Mouse (Mus musculus) stomach, embryonic 16.5 days (tissue): ENCODE results near the gene Dusp5. TPM values are rescaled to one million over a fixed set of nuclear protein-coding genes. Genes with fewer than 3 reads are reported as not detected.

Experiments
- ATAC-seq: fragments of 200-750 bp; cut with Nextera tagmentation; 2 replicates; pipeline ENCODE4 v1.8.0; 2017; ENCODE audit warnings: moderate number of reproducible peaks, moderate TSS enrichment; ENCODE audit not compliant: insufficient read depth, low FRiP score
- H3K27ac ChIP-seq: fragments of 300-500 bp; sonication (generic); 2 replicates; pipeline ENCODE4 v1.5.1; 2014; ENCODE audit warnings: low read length
- H3K27me3 ChIP-seq: fragments of 300-500 bp; sonication (generic); 2 replicates; pipeline ENCODE4 v1.6.1; 2014; ENCODE audit warnings: low read length, control low read depth, mixed read lengths; ENCODE audit not compliant: control insufficient read depth, insufficient read depth
- H3K36me3 ChIP-seq: fragments of 300-500 bp; sonication (generic); 2 replicates; pipeline ENCODE4 v1.6.1; 2014; ENCODE audit warnings: low read length; ENCODE audit not compliant: control insufficient read depth, insufficient read depth
- H3K4me1 ChIP-seq: fragments of 300-500 bp; sonication (generic); 2 replicates; pipeline ENCODE4 v1.6.1; 2014; ENCODE audit warnings: low read length, control low read depth, mixed read lengths; ENCODE audit not compliant: control insufficient read depth, insufficient read depth
- H3K4me2 ChIP-seq: fragments of 300-500 bp; sonication (generic); 2 replicates; pipeline ENCODE4 v1.6.1; 2014; ENCODE audit warnings: low read depth, low read length, mixed read lengths
- H3K4me3 ChIP-seq: fragments of 300-500 bp; sonication (generic); replicated peaks from 2 replicates; pipeline ENCODE4 v1.5.1; 2014; ENCODE audit warnings: mild to moderate bottlenecking, low read length
- H3K9ac ChIP-seq: fragments of 300-500 bp; sonication (generic); 2 replicates; pipeline ENCODE4 v1.6.1; 2014; ENCODE audit warnings: low read length
- H3K9me3 ChIP-seq: fragments of 300-500 bp; sonication (generic); replicated peaks from 2 replicates; pipeline ENCODE4 v1.6.1; 2016; ENCODE audit warnings: low read length, control low read depth; ENCODE audit not compliant: control insufficient read depth
- WGBS: fragments of 180-500 bp; shearing (Covaris S2); extraction: QIAGEN DNeasy Blood & Tissue Kit; methylation state at CpG from one replicate; pipeline ENCODE4 v1.1.7; 2014; 5-methylcytosine and 5-hydroxymethylcytosine counted together
- polyA plus RNA-seq: library from polyadenylated mRNA; unstranded; fragments of >200 nt; fragmentation: Nextera tagmentation; extraction: Ambion mirVana; gene quantifications from 2 replicates; pipeline ENCODE4 v1.2.1, GENCODE M21; 2015

Gene Dusp5
- 5.9 and 6.1 TPM in 2 replicates for polyA plus RNA-seq

DNA sequence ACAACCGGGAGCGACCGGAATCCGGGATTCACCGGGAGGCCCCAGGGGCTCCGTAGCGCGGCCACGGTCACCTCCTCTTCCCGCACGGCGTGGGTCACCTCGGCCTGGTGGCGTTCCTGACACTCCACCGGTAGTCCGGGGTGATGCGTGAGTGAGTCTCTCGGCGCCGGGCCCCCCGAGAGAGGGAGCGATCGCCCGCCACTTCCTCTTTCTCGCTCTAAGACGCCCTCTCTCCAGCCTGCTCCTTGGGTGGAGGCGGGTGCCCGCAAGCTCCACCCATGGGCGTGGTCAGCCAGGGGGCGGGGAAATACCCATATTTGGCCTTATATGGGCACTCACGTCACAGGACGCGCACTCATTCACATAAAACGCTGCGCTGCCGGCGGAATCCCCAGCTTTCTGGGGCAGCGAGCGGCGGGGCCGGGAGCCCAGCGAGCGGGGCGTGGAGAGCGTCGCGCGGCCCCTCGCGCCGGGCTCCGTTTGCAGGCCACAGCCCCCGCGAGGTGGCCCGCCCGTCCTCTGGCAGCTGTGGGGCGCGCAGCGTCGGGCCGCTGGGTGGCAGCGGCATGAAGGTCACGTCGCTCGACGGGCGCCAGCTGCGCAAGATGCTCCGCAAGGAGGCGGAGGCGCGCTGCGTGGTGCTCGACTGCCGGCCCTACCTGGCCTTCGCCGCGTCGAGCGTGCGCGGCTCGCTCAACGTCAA lies at the start of gene Dusp5:
Gene Dusp5, plus strand, starts transcription at position 358 of the 703 bp plus-strand sequence.
- Histone ChIP-seq H3K27ac (peak within 1 kb of the TSS; percentile 55), H3K9ac (peak within 1 kb of the TSS; percentile 85), H3K9me3 (no peaks in the 10 kb centered on the region), H3K4me1 (peaks cover 12% of the 10 kb centered on the region; the same call in 1 of the 2 replicates), H3K4me2 (peak within 1 kb of the TSS; percentile 92), H3K36me3 (no peaks in the 10 kb centered on the region), H3K27me3 (peaks cover 7% of the 10 kb centered on the region; the same call in 1 of the 2 replicates), H3K4me3 (peak within 1 kb of the TSS; percentile 67)
- under 1% methylated on average over 80 of the region's 84 CpGs for WGBS
- ATAC-seq: peak; percentile 96

DNA sequence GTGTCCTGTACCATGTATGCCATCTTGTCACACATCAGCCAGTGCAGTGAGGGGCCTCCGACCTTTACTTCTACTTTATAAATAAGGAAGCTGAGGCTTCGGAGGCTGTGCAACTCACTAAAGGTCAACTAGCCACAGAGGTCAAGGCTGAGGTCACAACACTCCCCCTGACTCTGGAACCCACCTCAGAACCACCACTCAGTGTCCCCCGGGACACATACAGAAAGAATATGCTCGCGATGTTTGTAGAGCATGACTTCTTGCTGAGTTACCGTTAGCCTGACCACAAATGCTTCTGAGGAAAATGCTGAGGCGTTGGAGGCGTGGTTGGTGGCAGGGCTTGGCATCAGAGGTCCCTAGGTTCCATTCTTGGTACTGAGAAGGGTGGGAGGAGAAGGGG lies 49.3 kb upstream of the Dusp5 start:
- ATAC-seq: no peak
- Histone ChIP-seq H3K27me3 (no peaks in the 10 kb centered on the region), H3K9me3 (no peaks in the 10 kb centered on the region), H3K9ac (no peak overlapping the region), H3K36me3 (no peaks in the 10 kb centered on the region), H3K4me3 (no peak overlapping the region), H3K27ac (no peak overlapping the region), H3K4me2 (no peak overlapping the region), H3K4me1 (no peaks in the 10 kb centered on the region)
- WGBS: 71% methylated on average over 8 of the region's 8 CpGs

DNA sequence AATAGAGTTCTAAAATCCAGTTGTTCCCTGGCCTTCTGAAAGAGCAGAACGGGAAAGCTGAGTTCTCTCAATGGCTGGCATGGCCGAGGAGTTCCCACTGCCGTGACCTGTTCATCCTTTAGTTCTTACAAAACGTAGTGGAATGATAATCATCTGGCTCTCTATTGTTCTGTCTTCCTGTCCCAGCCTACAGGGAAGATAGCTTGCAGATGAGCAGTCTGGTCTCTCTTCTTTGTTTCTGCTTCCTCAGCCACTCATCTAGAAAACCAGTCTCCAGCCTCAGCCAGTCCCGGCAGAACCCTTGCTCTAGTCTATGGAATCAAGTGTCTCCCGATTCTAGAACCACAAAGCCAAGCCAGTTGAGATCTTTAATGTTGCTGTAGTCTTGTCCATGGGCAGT lies 46.8 kb upstream of the Dusp5 start:
- Histone ChIP-seq H3K9ac (no peak overlapping the region), H3K27ac (no peak overlapping the region), H3K4me2 (no peak overlapping the region), H3K36me3 (no peaks in the 10 kb centered on the region), H3K4me1 (no peaks in the 10 kb centered on the region), H3K9me3 (no peaks in the 10 kb centered on the region), H3K4me3 (no peak overlapping the region), H3K27me3 (no peaks in the 10 kb centered on the region)
- ATAC-seq: no peak
- 74% methylated on average over 6 of the region's 6 CpGs for WGBS

DNA sequence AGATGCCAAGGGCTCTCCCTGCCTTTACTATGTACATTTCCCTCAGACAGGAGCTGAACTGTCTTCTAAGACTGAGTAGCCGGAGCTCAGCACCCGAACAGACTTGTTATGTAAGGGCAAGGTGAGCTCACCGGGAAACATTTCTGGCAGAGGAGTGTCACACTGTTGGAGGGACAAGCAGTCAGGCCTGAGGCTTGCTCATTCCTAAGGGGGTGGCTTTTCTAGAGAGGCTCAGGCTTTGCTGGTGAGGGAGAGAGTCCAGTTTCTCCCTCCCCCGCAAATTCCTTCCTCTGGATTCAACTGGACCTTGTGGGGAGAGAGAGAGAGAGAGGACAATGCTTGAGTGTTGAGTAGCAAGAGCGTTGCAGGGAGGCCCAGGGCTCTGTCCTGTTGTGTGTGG lies 46.4 kb upstream of the Dusp5 start:
- Histone ChIP-seq H3K4me2 (no peak overlapping the region), H3K4me1 (no peaks in the 10 kb centered on the region), H3K9ac (no peak overlapping the region), H3K27me3 (no peaks in the 10 kb centered on the region), H3K27ac (no peak overlapping the region), H3K9me3 (no peaks in the 10 kb centered on the region), H3K36me3 (no peaks in the 10 kb centered on the region), H3K4me3 (no peak overlapping the region)
- ATAC-seq: no peak
- 70% methylated on average over 5 of the region's 5 CpGs for whole genome bisulfite sequencing

DNA sequence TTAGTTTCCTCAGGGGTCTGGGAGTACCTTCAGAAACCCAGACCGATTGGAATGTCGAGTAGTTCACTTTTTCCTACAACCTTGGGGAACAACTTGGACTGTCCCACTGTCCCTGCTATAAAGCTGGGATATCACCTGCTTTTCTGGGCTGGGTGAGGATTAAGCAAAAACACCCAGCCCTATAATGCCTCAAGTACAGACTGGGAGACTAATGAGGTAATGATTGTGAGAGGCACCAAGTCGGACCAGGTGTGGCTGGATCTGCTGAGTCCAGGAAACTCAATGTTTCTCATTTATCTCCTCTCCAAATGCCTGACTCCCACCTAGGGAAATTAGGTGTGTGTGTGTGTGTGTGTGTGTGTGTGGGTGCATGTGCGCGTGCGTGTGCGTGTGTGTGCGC lies 44.9 kb upstream of the Dusp5 start:
- Histone ChIP-seq H3K27me3 (no peaks in the 10 kb centered on the region), H3K9me3 (no peaks in the 10 kb centered on the region), H3K4me3 (no peak overlapping the region), H3K4me1 (no peaks in the 10 kb centered on the region), H3K36me3 (no peaks in the 10 kb centered on the region), H3K4me2 (no peak overlapping the region), H3K27ac (0 out of 2 replicates have a peak overlapping the region, but pooled peaks have one; percentile 6), H3K9ac (no peak overlapping the region)
- no peak for ATAC-seq
- WGBS: 85% methylated on average over 8 of the region's 8 CpGs

DNA sequence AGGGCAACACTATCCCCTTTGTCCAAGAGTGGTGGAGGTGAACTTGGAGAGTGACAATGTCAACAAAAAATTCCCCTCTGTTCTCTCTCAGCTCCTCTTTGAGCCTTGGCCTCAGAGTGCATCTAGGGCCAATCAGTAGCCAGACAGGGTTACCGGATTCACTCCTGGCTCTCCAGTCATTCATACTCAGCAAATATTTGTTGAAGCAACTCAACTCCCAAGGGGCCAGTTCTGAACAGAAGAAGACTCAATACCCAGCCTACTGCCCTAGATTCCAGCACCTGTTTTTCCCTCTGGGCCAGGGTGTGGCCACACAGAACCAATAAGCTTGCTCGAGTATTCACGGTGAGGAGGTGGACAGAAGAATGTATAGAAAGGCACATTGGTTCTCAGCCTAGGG lies 44.0 kb upstream of the Dusp5 start:
- H3K27me3 ChIP-seq: no peaks in the 10 kb centered on the region
- no peak overlapping the region for H3K4me2 ChIP-seq
- no peaks in the 10 kb centered on the region for H3K4me1 ChIP-seq
- peak; percentile 48; the same call in 1 of the 2 replicates for ATAC-seq
- H3K4me3 ChIP-seq: no peak overlapping the region
- peak overlapping the region; percentile 56; the same call in 1 of the 2 replicates for H3K27ac ChIP-seq
- H3K9ac ChIP-seq: no peak overlapping the region
- H3K36me3 ChIP-seq: no peaks in the 10 kb centered on the region
- WGBS: 59% methylated on average over 3 of the region's 3 CpGs
- H3K9me3 ChIP-seq: no peaks in the 10 kb centered on the region

DNA sequence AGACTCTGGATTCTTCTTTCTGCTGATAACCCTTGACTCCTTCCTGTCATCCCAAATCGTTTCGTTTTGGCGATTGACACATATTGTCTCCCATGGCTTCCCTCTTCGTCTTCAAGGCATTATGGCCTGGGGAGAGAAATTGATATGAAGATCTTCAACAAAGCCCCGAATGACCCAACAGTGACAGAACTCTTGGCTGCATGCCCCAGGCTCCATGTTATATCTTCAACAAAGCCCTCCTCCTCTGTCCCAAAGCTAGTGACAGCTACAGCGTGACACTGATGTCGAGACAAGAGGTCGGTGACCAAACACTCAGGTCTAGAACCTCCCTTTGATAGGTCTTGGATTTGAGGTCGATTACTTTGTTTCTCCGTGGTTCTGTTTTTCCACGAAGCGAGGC lies 39.7 kb upstream of the Dusp5 start:
- Histone ChIP-seq H3K27me3 (no peaks in the 10 kb centered on the region), H3K9me3 (no peaks in the 10 kb centered on the region), H3K4me1 (no peaks in the 10 kb centered on the region), H3K4me3 (no peak overlapping the region), H3K9ac (no peak overlapping the region), H3K4me2 (no peak overlapping the region), H3K27ac (no peak overlapping the region), H3K36me3 (no peaks in the 10 kb centered on the region)
- no peak for ATAC-seq
- WGBS: 84% methylated on average over 12 of the region's 12 CpGs

DNA sequence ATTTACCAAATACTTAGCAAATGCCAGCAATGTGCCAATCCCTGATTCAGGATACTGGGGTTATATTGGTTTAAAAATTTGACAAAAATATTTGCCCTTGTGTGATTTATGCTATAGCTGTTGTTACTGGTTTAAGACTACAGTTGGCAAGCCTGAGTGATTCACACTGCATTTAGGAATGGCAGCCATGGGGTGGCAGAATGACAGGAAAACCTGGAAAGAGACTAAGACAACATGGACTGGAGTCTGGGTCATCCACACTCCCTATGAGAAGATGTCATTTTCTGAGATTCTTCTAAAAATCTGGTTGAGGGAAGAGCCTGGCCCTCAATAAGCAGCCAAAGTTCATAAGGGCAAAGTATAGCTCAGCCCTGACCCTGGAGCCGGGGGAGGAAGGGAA lies 39.0 kb upstream of the Dusp5 start:
- Histone ChIP-seq H3K4me1 (no peaks in the 10 kb centered on the region), H3K9me3 (no peaks in the 10 kb centered on the region), H3K4me2 (no peak overlapping the region), H3K27ac (no peak overlapping the region), H3K4me3 (no peak overlapping the region), H3K36me3 (no peaks in the 10 kb centered on the region), H3K27me3 (no peaks in the 10 kb centered on the region), H3K9ac (no peak overlapping the region)
- no peak for ATAC-seq
- 83% methylated on average over 1 of the region's 1 CpGs for WGBS

DNA sequence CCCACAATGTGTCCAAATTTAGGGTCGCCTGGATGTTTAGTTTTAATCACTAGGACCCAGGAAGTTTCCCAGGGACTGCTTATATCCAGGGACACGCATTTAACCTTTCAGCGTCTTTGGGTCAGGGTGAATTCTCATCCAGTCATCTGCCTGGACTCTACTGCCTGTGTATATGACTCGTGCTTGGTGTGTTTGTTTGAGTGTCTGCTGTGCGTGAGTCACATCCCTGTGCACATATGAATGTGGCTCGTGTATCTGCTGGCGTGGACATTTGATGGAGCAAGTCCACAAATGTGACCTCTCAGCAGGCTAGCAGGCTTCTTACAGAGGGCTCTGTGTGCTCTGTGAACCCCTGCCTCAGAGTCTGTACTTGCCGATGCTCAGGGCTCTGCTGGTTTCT lies 38.0 kb upstream of the Dusp5 start:
- no peaks in the 10 kb centered on the region for H3K36me3 ChIP-seq
- H3K27me3 ChIP-seq: no peaks in the 10 kb centered on the region
- H3K4me1 ChIP-seq: no peaks in the 10 kb centered on the region
- H3K9ac ChIP-seq: no peak overlapping the region
- ATAC-seq: no peak
- no peak overlapping the region for H3K27ac ChIP-seq
- no peak overlapping the region for H3K4me2 ChIP-seq
- no peak overlapping the region for H3K4me3 ChIP-seq
- 71% methylated on average over 8 of the region's 8 CpGs for WGBS
- H3K9me3 ChIP-seq: no peaks in the 10 kb centered on the region
